In genomic region chr6:146578111-146578531, GRCm38 (mm10) we compare ENCODE assay signal across 8 mouse cellular contexts. TPM values are rescaled to one million over a fixed set of nuclear protein-coding genes. Genes with fewer than 3 reads are reported as not detected.
DNase-seq lines count a peak whose midpoint lies in the region; ATAC-seq and TF ChIP-seq lines count a peak whose summit lies in the region.

No protein-coding gene starts in this region.

- H3K9ac ChIP-seq in forebrain, embryonic 13.5 days = peak overlapping the region; percentile 93
- peak overlapping the region; percentile 88 for H3K9ac ChIP-seq in hindbrain, embryonic 14.5 days
- peak overlapping the region; percentile 92 for H3K9ac ChIP-seq in midbrain, embryonic 16.5 days (ENCODE audit: low read depth, low read length)

- no peak for TF ChIP-seq POLR2A in cerebellum, adult 2 months (IDR thresholded peaks at IDR 0.05; ENCODE audit: borderline replicate concordance, insufficient read depth, low read length)

- no peaks in the 10 kb centered on the region for H3K27me3 ChIP-seq in cerebellum, adult 2 months (ENCODE audit: control insufficient read depth, insufficient read depth, low read length)
- no peaks in the 10 kb centered on the region for H3K27me3 ChIP-seq in forebrain, embryonic 13.5 days
- no peaks in the 10 kb centered on the region for H3K27me3 ChIP-seq in hindbrain, embryonic 14.5 days (ENCODE audit: control insufficient read depth, insufficient read depth, low read length)
- no peaks in the 10 kb centered on the region for H3K27me3 ChIP-seq in midbrain, embryonic 16.5 days (ENCODE audit: control insufficient read depth, insufficient read depth, low read depth, low read length)

- ATAC-seq in forebrain, embryonic 13.5 days = no peak
- ATAC-seq in hindbrain, embryonic 14.5 days (ENCODE audit: low FRiP score) = peak; percentile 60; the same call in 1 of the 2 replicates
- ATAC-seq in midbrain, embryonic 16.5 days = no peak

- DNase-seq in cerebellum, adult 2 months = no peak
- DNase-seq in cerebellum, postnatal 10 days = no peak
- DNase-seq in adrenal gland, adult 2 months = peak; percentile 82
- DNase-seq in hindbrain, embryonic 14.5 days (ENCODE audit: low spot score) = no peak
- peak; percentile 85 for DNase-seq in liver
- DNase-seq in thymus, adult 18-20 months = peak; percentile 65 to 75

- no peaks in the 10 kb centered on the region for H3K9me3 ChIP-seq in forebrain, embryonic 13.5 days (replicated peaks)
- no peaks in the 10 kb centered on the region for H3K9me3 ChIP-seq in hindbrain, embryonic 14.5 days (ENCODE audit: control insufficient read depth, low read length)
- no peaks in the 10 kb centered on the region for H3K9me3 ChIP-seq in midbrain, embryonic 16.5 days (replicated peaks; ENCODE audit: control insufficient read depth, low read length, poor library complexity, severe bottlenecking)

- TF ChIP-seq CTCF in cerebellum, adult 2 months (IDR thresholded peaks at IDR 0.05; ENCODE audit: borderline replicate concordance, insufficient read depth, low read depth, low read length) = no peak

- peaks cover 5% of the 10 kb centered on the region; the same call in 1 of the 2 replicates for H3K4me1 ChIP-seq in cerebellum, adult 2 months (ENCODE audit: control insufficient read depth, insufficient read depth, low read length)
- H3K4me1 ChIP-seq in forebrain, embryonic 13.5 days = peaks cover 35% of the 10 kb centered on the region
- peaks cover 30% of the 10 kb centered on the region for H3K4me1 ChIP-seq in hindbrain, embryonic 14.5 days (replicated peaks; ENCODE audit: control insufficient read depth, insufficient read depth, low read length)
- peaks cover 38% of the 10 kb centered on the region for H3K4me1 ChIP-seq in midbrain, embryonic 16.5 days (ENCODE audit: control insufficient read depth, insufficient read depth, low read length)

- no peaks in the 10 kb centered on the region for H3K36me3 ChIP-seq in forebrain, embryonic 13.5 days (ENCODE audit: poor library complexity, severe bottlenecking)
- H3K36me3 ChIP-seq in hindbrain, embryonic 14.5 days (replicated peaks; ENCODE audit: control insufficient read depth, insufficient read depth) = peaks cover 3% of the 10 kb centered on the region; the same call in 1 of the 2 replicates
- H3K36me3 ChIP-seq in midbrain, embryonic 16.5 days (ENCODE audit: control insufficient read depth, insufficient read depth, low read length) = no peaks in the 10 kb centered on the region

- H3K4me3 ChIP-seq in cerebellum, adult 2 months (replicated peaks; ENCODE audit: insufficient read depth, low read depth, low read length) = peak overlapping the region; percentile 95
- peak overlapping the region; percentile 92 for H3K4me3 ChIP-seq in forebrain, embryonic 13.5 days
- peak overlapping the region; percentile 84 for H3K4me3 ChIP-seq in hindbrain, embryonic 14.5 days (replicated peaks; ENCODE audit: low read length)
- H3K4me3 ChIP-seq in midbrain, embryonic 16.5 days (ENCODE audit: low read depth, low read length) = peak overlapping the region; percentile 84

- peak overlapping the region; percentile 83 for H3K27ac ChIP-seq in cerebellum, adult 2 months (ENCODE audit: insufficient read depth, low read length)
- H3K27ac ChIP-seq in forebrain, embryonic 13.5 days = peak overlapping the region; percentile 93
- peak overlapping the region; percentile 98 for H3K27ac ChIP-seq in hindbrain, embryonic 14.5 days
- H3K27ac ChIP-seq in midbrain, embryonic 16.5 days (ENCODE audit: low read length) = peak overlapping the region; percentile 97

- peak overlapping the region; percentile 84 for H3K4me2 ChIP-seq in forebrain, embryonic 13.5 days
- H3K4me2 ChIP-seq in hindbrain, embryonic 14.5 days (replicated peaks) = peak overlapping the region; percentile 81
- peak overlapping the region; percentile 91 for H3K4me2 ChIP-seq in midbrain, embryonic 16.5 days (ENCODE audit: low read length)

- under 1% methylated on average over 22 of the region's 22 CpGs for WGBS in cerebellum, adult 2 months
- 1% methylated on average over 22 of the region's 22 CpGs for WGBS in forebrain, embryonic 13.5 days
- whole genome bisulfite sequencing in hindbrain, embryonic 14.5 days = 0% methylated on average over 22 of the region's 22 CpGs
- WGBS in midbrain, embryonic 16.5 days = 2% methylated on average over 22 of the region's 22 CpGs

RNA-seq across cellular contexts. Expression of gene Ints13, which starts 0.5 kb away (rescaled TPM):
- polyA plus RNA-seq in cerebellum, adult 2 months (2012; rRNA removed) = 67.3 and 72.8 TPM in 2 replicates
- 10 to 100 TPM; 31.3 to 34.3 TPM for total RNA-seq in adrenal gland, adult 2 months (2021)
- 8.5 and 8.9 TPM in 2 replicates for polyA plus RNA-seq in adrenal gland, adult 2 months (2012; rRNA removed)
- 74.2 and 81.4 TPM in 2 replicates for polyA plus RNA-seq in forebrain, embryonic 13.5 days (2015; fragmentation: Nextera tagmentation; extraction: Ambion mirVana)
- 43.5 and 44.8 TPM in 2 replicates for polyA plus RNA-seq in hindbrain, embryonic 14.5 days (2014; fragmentation: Nextera tagmentation; extraction: Ambion mirVana)
- polyA plus RNA-seq in midbrain, embryonic 16.5 days (2015; fragmentation: Nextera tagmentation; extraction: Ambion mirVana) = 40.3 and 53.9 TPM in 2 replicates

RNA-seq across cellular contexts. Expression of gene Fgfr1op2, which starts 1.1 kb away (rescaled TPM):
- polyA plus RNA-seq in cerebellum, adult 2 months (2012; rRNA removed) = 62.5 and 64.0 TPM in 2 replicates
- total RNA-seq in adrenal gland, adult 2 months (2021) = 100 to 1,000 TPM; 108 to 137 TPM
- polyA plus RNA-seq in adrenal gland, adult 2 months (2012; rRNA removed) = 172 and 185 TPM in 2 replicates
- 64.5 and 70.8 TPM in 2 replicates for polyA plus RNA-seq in forebrain, embryonic 13.5 days (2015; fragmentation: Nextera tagmentation; extraction: Ambion mirVana)
- 43.4 and 46.0 TPM in 2 replicates for polyA plus RNA-seq in hindbrain, embryonic 14.5 days (2014; fragmentation: Nextera tagmentation; extraction: Ambion mirVana)
- polyA plus RNA-seq in midbrain, embryonic 16.5 days (2015; fragmentation: Nextera tagmentation; extraction: Ambion mirVana) = 37.9 and 39.6 TPM in 2 replicates

Comparison
In these comparisons a context has a peak if more than half of its experiments do, and no peak if none do; other contexts are left out.
1. DNase-seq: peak in adrenal gland, adult 2 months (single experiment), liver (single experiment) and thymus, adult 18-20 months (2 of 2); none in cerebellum, adult 2 months (0 of 2), cerebellum, postnatal 10 days (0 of 2) and hindbrain, embryonic 14.5 days (single experiment).
2. Peak in every context shown above with its lines, with median percentiles within 50 percentile points of each other: H3K27ac ChIP-seq, H3K4me3 ChIP-seq, H3K4me2 ChIP-seq and H3K9ac ChIP-seq.